Mouse (Mus musculus) olfactory bulb, adult 2 months (tissue): Measurements from ENCODE around the gene Bpi.

Source experiments
- CTCF ChIP-seq: fragments of 200-500 bp; IDR thresholded peaks from 2 replicates; pipeline ENCODE4 v1.5.1; 2012; ENCODE audit warnings: low read depth, mild to moderate bottlenecking, low read length, moderate library complexity; ENCODE audit not compliant: insufficient read depth
- POLR2A ChIP-seq: fragments of 200-500 bp; IDR thresholded peaks from 2 replicates; pipeline ENCODE4 v1.6.1; 2012; ENCODE audit warnings: mild to moderate bottlenecking, low read depth, low read length, moderate library complexity; ENCODE audit not compliant: insufficient read depth

DNA sequence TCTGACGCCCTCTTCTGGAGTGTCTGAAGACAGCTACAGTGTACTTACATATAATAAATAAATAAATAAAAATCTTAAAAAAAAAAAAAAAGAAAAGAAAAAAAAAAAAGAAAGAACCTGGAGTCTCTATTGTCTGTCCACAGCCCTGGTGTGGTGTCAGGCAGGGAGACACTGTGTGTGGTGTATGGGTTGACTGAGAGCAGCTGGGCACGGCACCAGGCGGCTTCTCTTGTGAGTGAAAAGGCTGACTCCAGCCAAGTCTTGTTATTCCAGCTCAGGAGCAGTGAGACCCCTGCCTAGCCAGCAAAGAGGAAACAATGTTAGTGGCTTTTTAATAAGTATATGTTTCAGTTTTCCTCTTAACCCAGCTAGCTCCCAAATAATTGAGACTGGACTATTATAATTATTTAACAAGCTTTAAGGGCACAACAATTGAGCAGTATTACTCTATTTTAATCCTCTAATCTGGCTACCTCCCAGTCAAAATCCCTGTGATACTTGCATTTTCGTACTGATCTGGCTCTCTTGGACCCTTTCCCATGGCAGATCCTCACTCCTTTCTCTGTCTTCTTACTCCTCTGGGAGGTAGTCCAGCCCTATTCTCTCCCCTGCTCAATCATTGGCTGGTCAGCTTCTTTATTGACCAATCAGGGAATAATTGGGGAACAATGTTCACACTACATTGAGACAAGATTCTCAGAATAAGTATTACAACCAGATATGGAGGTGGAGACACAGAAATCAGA is 12.6 kb upstream of the Bpi start:
- TF ChIP-seq CTCF (no peak), POLR2A (no peak)
